Mouse (Mus musculus) C2C12 (cell line): ENCODE measurements around the gene Epha4. TPM values are rescaled to one million over a fixed set of nuclear protein-coding genes. Genes with fewer than 3 reads are reported as not detected.

Experiments used
- H3K27me3 ChIP-seq: one replicate; pipeline ENCODE4 v1.6.1; 2011; ENCODE audit not compliant: control insufficient read depth, insufficient read depth, insufficient read length
- H3K36me3 ChIP-seq: one replicate; pipeline ENCODE4 v1.6.1; 2011; ENCODE audit not compliant: control insufficient read depth, insufficient read depth
- H3K4me3 ChIP-seq: one replicate; pipeline ENCODE4 v1.5.1; 2011; ENCODE audit warnings: mild to moderate bottlenecking, control low read depth; ENCODE audit not compliant: poor library complexity, insufficient read depth, severe bottlenecking
- H3K79me2 ChIP-seq: one replicate; pipeline ENCODE4 v1.6.1; 2011; ENCODE audit not compliant: control insufficient read depth, insufficient read depth
- H3K79me3 ChIP-seq: one replicate; pipeline ENCODE4 v1.6.1; 2011; ENCODE audit warnings: low read depth, control low read depth
- H3ac ChIP-seq: one replicate; pipeline ENCODE3; 2011; ENCODE audit warnings: low read depth; ENCODE audit not compliant: control insufficient read depth, insufficient read length
- CEBPB ChIP-seq: IDR thresholded peaks from one replicate; pipeline ENCODE4 v1.6.1; 2011; ENCODE audit warnings: low read depth, mild to moderate bottlenecking, control low read depth, moderate library complexity
- CTCF ChIP-seq: IDR thresholded peaks from one replicate; pipeline ENCODE4 v1.5.1; 2011; ENCODE audit not compliant: control insufficient read depth, insufficient read depth, insufficient read length
- FOSL1 ChIP-seq: IDR thresholded peaks from one replicate; pipeline ENCODE4 v1.8.0; 2011; ENCODE audit warnings: mild to moderate bottlenecking, low read length; ENCODE audit not compliant: poor library complexity, insufficient read depth, severe bottlenecking
- MAX ChIP-seq: IDR thresholded peaks from one replicate; pipeline ENCODE4 v1.6.1; 2011; ENCODE audit warnings: mild to moderate bottlenecking, control low read depth
- MYOD1 ChIP-seq: IDR thresholded peaks from one replicate; pipeline ENCODE4 v1.6.1; 2011; ENCODE audit warnings: low read depth; ENCODE audit not compliant: control insufficient read depth, insufficient read length
- MYOG ChIP-seq: IDR thresholded peaks from one replicate; pipeline ENCODE4 v1.6.1; 2011; ENCODE audit not compliant: control insufficient read depth, insufficient read length; ENCODE audit errors: extremely low read depth
- USF1 ChIP-seq: IDR thresholded peaks from one replicate; pipeline ENCODE4 v1.6.1; 2011; ENCODE audit warnings: low read depth, mild to moderate bottlenecking, control low read depth, moderate library complexity
- polyA plus RNA-seq: library from polyadenylated mRNA; unstranded; fragments of >200 nt; fragmentation: generic; extraction: Trizol; gene quantifications from one replicate; pipeline ENCODE4 v1.2.1, GENCODE M21; 2012; ENCODE audit warnings: missing spikeins

Epha4 gene
- polyA plus RNA-seq, 1 experiment = 1.9 TPM

GRCm38 (mm10) chr1:77410153-77410552 lies 104.7 kb downstream of the Epha4 start:
- Histone ChIP-seq H3K4me3 (no peak overlapping the region), H3K36me3 (no peaks in the 10 kb centered on the region), H3K79me2 (no peaks in the 10 kb centered on the region), H3K79me3 (no peaks in the 10 kb centered on the region), H3K27me3 (no peaks in the 10 kb centered on the region), H3ac (no peak overlapping the region)
- TF ChIP-seq MAX (no peak), MYOG (no peak), CTCF (no peak), CEBPB (no peak), FOSL1 (no peak), MYOD1 (no peak), USF1 (no peak)

- Histone ChIP-seq H3K4me3 (no peak overlapping the region), H3K27me3 (no peaks in the 10 kb centered on the region), H3K79me3 (no peaks in the 10 kb centered on the region), H3K79me2 (no peaks in the 10 kb centered on the region), H3K36me3 (no peaks in the 10 kb centered on the region), H3ac (no peak overlapping the region)
- TF ChIP-seq USF1 (no peak), MAX (no peak), CTCF (no peak), MYOG (no peak), FOSL1 (no peak), MYOD1 (no peak), CEBPB (no peak)
Measured at GRCm38 (mm10) chr1:77409509-77409908, 105.4 kb downstream of the Epha4 start.

GRCm38 (mm10) chr1:77407417-77407816 lies 107.5 kb downstream of the Epha4 start:
- TF ChIP-seq MYOD1 (no peak), MYOG (no peak), FOSL1 (no peak), USF1 (no peak)
- Histone ChIP-seq H3K27me3 (no peaks in the 10 kb centered on the region), H3K79me3 (no peaks in the 10 kb centered on the region), H3K36me3 (no peaks in the 10 kb centered on the region), H3ac (no peak overlapping the region), H3K4me3 (no peak overlapping the region), H3K79me2 (no peaks in the 10 kb centered on the region)

GRCm38 (mm10) chr1:77406631-77407030 lies 108.3 kb downstream of the Epha4 start:
- no peaks in the 10 kb centered on the region for H3K27me3 ChIP-seq
- no peak for TF ChIP-seq MYOD1
- no peak for TF ChIP-seq MYOG
- no peak for TF ChIP-seq CTCF

GRCm38 (mm10) chr1:77404537-77404936 lies 110.4 kb downstream of the Epha4 start:
- Histone ChIP-seq H3ac (no peak overlapping the region), H3K79me2 (no peaks in the 10 kb centered on the region), H3K79me3 (no peaks in the 10 kb centered on the region), H3K4me3 (no peak overlapping the region), H3K36me3 (no peaks in the 10 kb centered on the region), H3K27me3 (no peaks in the 10 kb centered on the region)
- TF ChIP-seq CTCF (no peak), FOSL1 (no peak), CEBPB (no peak), MYOG (no peak), USF1 (no peak), MAX (no peak), MYOD1 (no peak)

More at GRCm38 (mm10) chr1:77406631-77407030, 108.3 kb downstream of the Epha4 start:
- Histone ChIP-seq H3K79me2 (no peaks in the 10 kb centered on the region), H3ac (no peak overlapping the region), H3K36me3 (no peaks in the 10 kb centered on the region), H3K4me3 (no peak overlapping the region), H3K79me3 (no peaks in the 10 kb centered on the region)

GRCm38 (mm10) chr1:77402942-77403341 lies 111.9 kb downstream of the Epha4 start:
- Histone ChIP-seq H3K4me3 (no peak overlapping the region), H3K36me3 (no peaks in the 10 kb centered on the region), H3K79me3 (no peaks in the 10 kb centered on the region), H3K79me2 (no peaks in the 10 kb centered on the region), H3K27me3 (no peaks in the 10 kb centered on the region), H3ac (no peak overlapping the region)
- TF ChIP-seq CEBPB (no peak), FOSL1 (no peak), USF1 (no peak), MYOG (no peak), CTCF (no peak), MYOD1 (no peak), MAX (no peak)
